Mouse (Mus musculus): ENCODE measurements around the gene Upk3b.

DNA sequence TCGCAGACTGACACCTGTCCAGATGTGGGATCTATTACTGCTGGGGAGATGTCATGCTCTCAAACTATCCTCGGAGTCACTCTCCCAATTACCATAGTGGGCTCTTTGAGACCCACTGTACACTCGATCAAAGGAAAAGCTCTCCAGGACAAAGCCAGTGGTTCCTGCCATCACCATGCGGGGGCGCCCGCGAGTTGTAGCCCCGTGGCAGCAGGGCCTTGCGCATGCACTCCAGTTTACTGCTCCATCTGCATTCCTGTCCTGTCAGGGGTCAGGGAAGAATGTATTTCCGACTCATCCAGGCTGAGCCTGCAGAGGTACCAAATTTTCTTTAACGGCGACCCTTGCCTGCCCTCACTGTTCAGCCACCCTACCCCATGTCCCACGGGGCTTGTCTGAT lies 6.6 kb downstream of the Upk3b start:
- TF ChIP-seq POLR2A (IDR thresholded peaks at IDR 0.05; ENCODE audit: control insufficient read depth, extremely low read depth, insufficient read depth, low read length, poor library complexity) = no peak
- TF ChIP-seq CTCF (IDR thresholded peaks at IDR 0.05; ENCODE audit: borderline replicate concordance, control insufficient read depth, extremely low read depth, insufficient read depth, low read length, poor library complexity) = 0 out of 2 replicates have a peak, but pooled peaks have one; percentile 30
